Mouse (Mus musculus) C2C12 (cell line): Measurements from ENCODE around the gene Dlk2. TPM values are rescaled to one million over a fixed set of nuclear protein-coding genes. Genes with fewer than 3 reads are reported as not detected.
A peak's percentile ranks its signal among the peaks of the same experiment; 100 is the strongest.

ENCODE experiments used
- H3K27me3 ChIP-seq: one replicate; pipeline ENCODE4 v1.6.1; 2011; ENCODE audit not compliant: control insufficient read depth, insufficient read depth, insufficient read length
- H3K36me3 ChIP-seq: one replicate; pipeline ENCODE4 v1.6.1; 2011; ENCODE audit not compliant: control insufficient read depth, insufficient read depth
- H3K4me3 ChIP-seq: one replicate; pipeline ENCODE4 v1.5.1; 2011; ENCODE audit warnings: mild to moderate bottlenecking, control low read depth; ENCODE audit not compliant: poor library complexity, insufficient read depth, severe bottlenecking
- H3K79me2 ChIP-seq: one replicate; pipeline ENCODE4 v1.6.1; 2011; ENCODE audit not compliant: control insufficient read depth, insufficient read depth
- H3K79me3 ChIP-seq: one replicate; pipeline ENCODE4 v1.6.1; 2011; ENCODE audit warnings: low read depth, control low read depth
- H3ac ChIP-seq: one replicate; pipeline ENCODE3; 2011; ENCODE audit warnings: low read depth; ENCODE audit not compliant: control insufficient read depth, insufficient read length
- CEBPB ChIP-seq: IDR thresholded peaks from one replicate; pipeline ENCODE4 v1.6.1; 2011; ENCODE audit warnings: low read depth, mild to moderate bottlenecking, control low read depth, moderate library complexity
- CTCF ChIP-seq: IDR thresholded peaks from one replicate; pipeline ENCODE4 v1.5.1; 2011; ENCODE audit not compliant: control insufficient read depth, insufficient read depth, insufficient read length
- FOSL1 ChIP-seq: IDR thresholded peaks from one replicate; pipeline ENCODE4 v1.8.0; 2011; ENCODE audit warnings: mild to moderate bottlenecking, low read length; ENCODE audit not compliant: poor library complexity, insufficient read depth, severe bottlenecking
- MAX ChIP-seq: IDR thresholded peaks from one replicate; pipeline ENCODE4 v1.6.1; 2011; ENCODE audit warnings: mild to moderate bottlenecking, control low read depth
- MYOD1 ChIP-seq: IDR thresholded peaks from one replicate; pipeline ENCODE4 v1.6.1; 2011; ENCODE audit warnings: low read depth; ENCODE audit not compliant: control insufficient read depth, insufficient read length
- MYOG ChIP-seq: IDR thresholded peaks from one replicate; pipeline ENCODE4 v1.6.1; 2011; ENCODE audit not compliant: control insufficient read depth, insufficient read length; ENCODE audit errors: extremely low read depth
- USF1 ChIP-seq: IDR thresholded peaks from one replicate; pipeline ENCODE4 v1.6.1; 2011; ENCODE audit warnings: low read depth, mild to moderate bottlenecking, control low read depth, moderate library complexity
- polyA plus RNA-seq: library from polyadenylated mRNA; unstranded; fragments of >200 nt; fragmentation: generic; extraction: Trizol; gene quantifications from one replicate; pipeline ENCODE4 v1.2.1, GENCODE M21; 2012; ENCODE audit warnings: missing spikeins

The Dlk2 gene
- polyA plus RNA-seq, 1 experiment: 14.7 TPM

DNA sequence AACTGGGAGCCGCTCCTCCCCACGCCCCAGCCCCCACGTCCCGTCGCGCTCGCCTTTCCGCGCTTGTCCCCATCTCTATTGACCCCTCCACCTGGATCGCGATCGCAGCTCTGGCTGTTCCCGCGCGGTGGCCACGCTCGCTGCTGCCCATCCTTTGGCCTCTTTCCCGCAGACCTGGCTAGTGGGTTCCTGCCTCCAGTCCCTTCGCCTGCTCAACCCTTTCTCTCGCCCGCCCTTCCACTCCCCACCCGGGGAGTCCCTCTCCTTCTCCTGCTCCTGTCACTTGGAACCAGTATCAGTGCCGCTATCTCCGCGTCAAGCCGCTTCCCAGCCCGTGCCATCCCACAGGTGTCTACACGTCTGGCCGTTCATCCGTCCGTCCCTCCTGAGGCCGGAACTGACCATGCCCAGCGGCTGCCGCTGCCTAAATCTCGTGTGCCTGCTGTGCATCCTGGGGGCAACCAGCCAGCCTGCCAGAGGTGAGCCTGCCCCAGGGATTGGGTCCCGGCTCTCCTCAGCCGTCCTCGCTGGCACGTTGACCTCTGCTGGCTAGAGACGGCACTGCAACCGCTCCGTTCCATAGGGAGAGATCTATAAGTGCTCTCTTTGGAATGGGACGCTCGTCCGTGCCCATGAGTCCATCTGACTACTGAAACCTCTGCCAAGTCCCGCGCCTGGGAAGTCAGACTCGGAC, 1.1 kb downstream of the Dlk2 start:
- Histone ChIP-seq H3K4me3 (peak overlapping the region; percentile 43), H3ac (peak overlapping the region; percentile 62), H3K79me3 (no peaks in the 10 kb centered on the region), H3K36me3 (no peaks in the 10 kb centered on the region), H3K27me3 (peaks cover 9% of the 10 kb centered on the region), H3K79me2 (no peaks in the 10 kb centered on the region)
- TF ChIP-seq CTCF (peak; percentile 88), FOSL1 (no peak)

- Histone ChIP-seq H3K27me3 (peaks cover 2% of the 10 kb centered on the region), H3K4me3 (no peak overlapping the region), H3ac (no peak overlapping the region), H3K79me2 (no peaks in the 10 kb centered on the region), H3K79me3 (no peaks in the 10 kb centered on the region), H3K36me3 (no peaks in the 10 kb centered on the region)
- TF ChIP-seq CTCF (no peak), MYOD1 (no peak), FOSL1 (no peak), CEBPB (no peak), USF1 (no peak), MAX (no peak), MYOG (no peak)
Observed at GRCm38 (mm10) chr17:46301892-46302291, 4.7 kb downstream of the Dlk2 start.

DNA sequence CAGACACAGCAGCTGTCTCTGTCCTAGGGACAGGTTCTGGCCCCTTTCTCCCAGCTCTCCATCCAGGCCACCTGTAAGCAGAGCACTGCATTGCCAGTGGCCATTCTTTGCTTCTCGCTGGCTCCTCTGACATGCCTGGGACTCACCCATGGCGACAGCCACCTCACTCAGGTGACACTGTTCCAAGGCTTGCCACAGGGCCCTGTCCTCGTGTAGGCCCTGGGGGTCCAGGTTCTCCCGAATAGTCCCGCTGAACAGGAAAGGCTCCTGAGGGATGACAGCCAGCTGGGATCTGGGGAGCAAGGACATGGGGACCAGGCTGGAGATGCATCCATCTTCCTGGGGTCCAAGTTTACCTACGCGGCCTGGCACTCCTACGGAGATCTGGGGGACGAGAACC, 7.0 kb downstream of the Dlk2 start:
- H3ac ChIP-seq: no peak overlapping the region
- no peaks in the 10 kb centered on the region for H3K79me2 ChIP-seq
- no peaks in the 10 kb centered on the region for H3K79me3 ChIP-seq
- no peaks in the 10 kb centered on the region for H3K27me3 ChIP-seq
- TF ChIP-seq CTCF (no peak), MAX (no peak), FOSL1 (no peak), USF1 (no peak), CEBPB (no peak), MYOG (no peak), MYOD1 (no peak)
- no peaks in the 10 kb centered on the region for H3K36me3 ChIP-seq
- H3K4me3 ChIP-seq: no peak overlapping the region

GRCm38 (mm10) chr17:46306956-46307355, 9.7 kb downstream of the Dlk2 start:
- TF ChIP-seq FOSL1 (no peak), CTCF (no peak), MYOD1 (no peak), MAX (no peak), CEBPB (no peak), USF1 (no peak), MYOG (no peak)
- H3ac ChIP-seq: no peak overlapping the region
- no peaks in the 10 kb centered on the region for H3K79me2 ChIP-seq
- H3K27me3 ChIP-seq: no peaks in the 10 kb centered on the region
- H3K79me3 ChIP-seq: no peaks in the 10 kb centered on the region
- H3K4me3 ChIP-seq: no peak overlapping the region
- H3K36me3 ChIP-seq: no peaks in the 10 kb centered on the region

DNA sequence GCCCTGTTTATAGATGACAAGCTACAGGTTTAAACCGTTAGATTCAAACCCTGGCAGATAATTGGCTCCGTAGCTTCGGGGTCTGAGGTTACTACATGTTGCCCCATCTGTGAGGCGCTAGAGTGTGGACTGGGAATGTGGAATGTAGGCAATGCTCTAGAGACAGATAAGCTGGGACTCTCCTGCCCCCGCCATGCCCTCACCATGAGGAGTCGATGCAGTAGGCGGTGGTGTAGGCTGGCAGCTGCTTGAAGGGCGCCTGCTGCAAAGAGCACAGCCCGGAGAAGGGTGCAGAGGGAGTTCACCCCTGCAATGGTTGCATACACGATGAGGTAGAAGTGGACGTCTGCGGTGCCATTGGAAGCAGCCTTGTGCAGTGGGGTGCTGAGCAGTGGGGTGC, 12.6 kb downstream of the Dlk2 start:
- TF ChIP-seq FOSL1: no peak
- Histone ChIP-seq H3ac (no peak overlapping the region), H3K4me3 (no peak overlapping the region), H3K27me3 (no peaks in the 10 kb centered on the region), H3K79me3 (no peaks in the 10 kb centered on the region), H3K36me3 (no peaks in the 10 kb centered on the region), H3K79me2 (no peaks in the 10 kb centered on the region)

DNA sequence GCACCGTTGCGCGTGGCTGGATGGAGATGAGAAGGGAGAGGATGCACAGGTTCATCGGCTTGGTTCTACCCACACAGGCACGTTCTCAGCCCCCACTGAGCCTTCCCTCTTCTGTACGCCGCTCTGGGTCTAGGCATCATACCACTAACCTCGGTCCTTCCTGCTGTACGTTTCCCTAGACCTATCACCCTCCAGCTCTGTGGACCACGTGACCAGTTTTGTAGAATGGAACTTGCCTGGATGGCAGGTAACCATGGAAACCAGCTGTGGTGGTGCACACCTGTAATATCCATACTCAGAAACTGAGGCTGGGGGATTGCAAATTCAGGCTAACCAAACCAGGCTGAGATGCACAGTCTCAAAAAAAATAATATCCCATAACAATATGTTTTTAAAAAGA, 13.3 kb downstream of the Dlk2 start:
- TF ChIP-seq USF1: peak; percentile 6
- no peak for TF ChIP-seq CEBPB
- H3K79me2 ChIP-seq: no peaks in the 10 kb centered on the region
- no peaks in the 10 kb centered on the region for H3K79me3 ChIP-seq
- H3K27me3 ChIP-seq: no peaks in the 10 kb centered on the region
- no peak overlapping the region for H3K4me3 ChIP-seq
- no peaks in the 10 kb centered on the region for H3K36me3 ChIP-seq
- no peak overlapping the region for H3ac ChIP-seq
